Mouse (Mus musculus) heart, embryonic 13.5 days (tissue): ENCODE results near the gene Abca7. TPM values are rescaled to one million over a fixed set of nuclear protein-coding genes. Genes with fewer than 3 reads are reported as not detected.

Experiments
- ATAC-seq: fragments of 200-750 bp; cut with Nextera tagmentation; 2 replicates; pipeline ENCODE4 v1.8.0; 2017; ENCODE audit warnings: moderate TSS enrichment; ENCODE audit not compliant: insufficient number of reproducible peaks, low FRiP score, low TSS enrichment; ENCODE audit errors: extremely low read depth
- H3K27ac ChIP-seq: fragments of 300-500 bp; sonication (generic); replicated peaks from 2 replicates; pipeline ENCODE4 v1.5.1; 2015; ENCODE audit warnings: moderate library complexity, mild to moderate bottlenecking, inconsistent platforms
- H3K27me3 ChIP-seq: fragments of 300-500 bp; sonication (generic); replicated peaks from 2 replicates; pipeline ENCODE4 v1.6.1; 2015; ENCODE audit warnings: mild to moderate bottlenecking, inconsistent platforms
- H3K36me3 ChIP-seq: fragments of 300-500 bp; sonication (generic); 2 replicates; pipeline ENCODE4 v1.6.1; 2015; ENCODE audit warnings: mild to moderate bottlenecking, inconsistent platforms
- H3K4me1 ChIP-seq: fragments of 300-500 bp; sonication (generic); 2 replicates; pipeline ENCODE4 v1.6.1; 2015; ENCODE audit warnings: inconsistent platforms
- H3K4me2 ChIP-seq: fragments of 300-500 bp; sonication (generic); 2 replicates; pipeline ENCODE4 v1.6.1; 2015; ENCODE audit warnings: inconsistent platforms, mild to moderate bottlenecking, moderate library complexity
- H3K4me3 ChIP-seq: fragments of 300-500 bp; sonication (generic); 2 replicates; pipeline ENCODE4 v1.5.1; 2015; ENCODE audit warnings: moderate library complexity, mild to moderate bottlenecking, inconsistent platforms
- H3K9ac ChIP-seq: fragments of 300-500 bp; sonication (generic); 2 replicates; pipeline ENCODE4 v1.6.1; 2015; ENCODE audit warnings: inconsistent platforms, mild to moderate bottlenecking, moderate library complexity
- H3K9me3 ChIP-seq: fragments of 300-500 bp; sonication (generic); 2 replicates; pipeline ENCODE4 v1.6.1; 2016; ENCODE audit warnings: inconsistent platforms
- WGBS: fragments of 180-500 bp; shearing (Covaris S2); methylation state at CpG from one replicate; pipeline ENCODE4 v1.1.7; 2015; ENCODE audit warnings: mixed read lengths; 5-methylcytosine and 5-hydroxymethylcytosine counted together
- polyA plus RNA-seq: library from polyadenylated mRNA; unstranded; fragments of >200 nt; fragmentation: Nextera tagmentation; extraction: Ambion mirVana; gene quantifications from 2 replicates; pipeline ENCODE4 v1.2.1, GENCODE M21; 2015

Gene Abca7
- polyA plus RNA-seq, 1 experiment from 2014 or later, result 2.6 TPM

GRCm38 (mm10) chr10:80016511-80016910 is 20.2 kb downstream of the Abca7 start, which contains the start of gene Arhgap45:
TSS of gene Arhgap45 (plus strand) at chr10:80016653.
- H3K4me2 ChIP-seq, result no peak within 1 kb of the TSS
- peak within 1 kb of the TSS; percentile 29 for H3K4me3 ChIP-seq
- H3K9me3 ChIP-seq, result peaks cover 2% of the 10 kb centered on the region; the same call in 1 of the 2 replicates
- peaks cover 57% of the 10 kb centered on the region for H3K27me3 ChIP-seq
- H3K27ac ChIP-seq, result no peak within 1 kb of the TSS
- H3K36me3 ChIP-seq, result peaks cover 4% of the 10 kb centered on the region
- no peak for ATAC-seq
- peaks cover 37% of the 10 kb centered on the region for H3K4me1 ChIP-seq
- WGBS, result 61% methylated on average over 11 of the region's 11 CpGs
- no peak within 1 kb of the TSS for H3K9ac ChIP-seq

- Histone ChIP-seq H3K4me2 (no peak overlapping the region), H3K27ac (no peak overlapping the region), H3K36me3 (0 out of 2 replicates have a peak, but pooled peaks cover under 1% of the 10 kb centered on the region), H3K4me3 (peak overlapping the region; percentile 29), H3K27me3 (peaks cover 52% of the 10 kb centered on the region), H3K4me1 (peaks cover 37% of the 10 kb centered on the region), H3K9ac (no peak overlapping the region), H3K9me3 (no peaks in the 10 kb centered on the region)
- WGBS, result 82% methylated on average over 10 of the region's 10 CpGs
- ATAC-seq, result no peak
These were observed 20.6 kb downstream of the Abca7 start for GRCm38 (mm10) chr10:80016931-80017330.

- Histone ChIP-seq H3K27me3 (peaks cover 48% of the 10 kb centered on the region), H3K4me3 (peak overlapping the region; percentile 29; the same call in 1 of the 2 replicates), H3K9ac (no peak overlapping the region), H3K9me3 (no peaks in the 10 kb centered on the region), H3K36me3 (0 out of 2 replicates have a peak, but pooled peaks cover 3% of the 10 kb centered on the region), H3K4me1 (peaks cover 37% of the 10 kb centered on the region), H3K27ac (no peak overlapping the region), H3K4me2 (0 out of 2 replicates have a peak overlapping the region, but pooled peaks have one; percentile 11)
- no peak for ATAC-seq
- WGBS, result 60% methylated on average over 3 of the region's 3 CpGs
These were observed 21.1 kb downstream of the Abca7 start for GRCm38 (mm10) chr10:80017361-80017760.

GRCm38 (mm10) chr10:80017771-80018170 is 21.5 kb downstream of the Abca7 start:
- H3K4me2 ChIP-seq, result 0 out of 2 replicates have a peak overlapping the region, but pooled peaks have one; percentile 11
- peaks cover 5% of the 10 kb centered on the region for H3K36me3 ChIP-seq
- no peak overlapping the region for H3K4me3 ChIP-seq
- no peak for ATAC-seq
- H3K27me3 ChIP-seq, result peaks cover 44% of the 10 kb centered on the region
- no peaks in the 10 kb centered on the region for H3K9me3 ChIP-seq
- WGBS, result 76% methylated on average over 14 of the region's 14 CpGs
- H3K9ac ChIP-seq, result peak overlapping the region; percentile 50; the same call in 1 of the 2 replicates
- no peak overlapping the region for H3K27ac ChIP-seq
- H3K4me1 ChIP-seq, result peaks cover 37% of the 10 kb centered on the region

GRCm38 (mm10) chr10:80018739-80019297 is 22.5 kb downstream of the Abca7 start:
- Histone ChIP-seq H3K4me3 (peak overlapping the region; percentile 44), H3K9ac (peak overlapping the region; percentile 76), H3K27me3 (peaks cover 33% of the 10 kb centered on the region), H3K4me2 (peak overlapping the region; percentile 64), H3K4me1 (peaks cover 37% of the 10 kb centered on the region), H3K27ac (peak overlapping the region; percentile 77), H3K9me3 (no peaks in the 10 kb centered on the region), H3K36me3 (peaks cover 10% of the 10 kb centered on the region)
- peak; percentile 37; the same call in 1 of the 2 replicates for ATAC-seq
- 3% methylated on average over 13 of the region's 15 CpGs for WGBS

- Histone ChIP-seq H3K36me3 (peaks cover 10% of the 10 kb centered on the region), H3K27ac (peak overlapping the region; percentile 77), H3K4me1 (peaks cover 37% of the 10 kb centered on the region), H3K4me2 (peak overlapping the region; percentile 64), H3K4me3 (peak overlapping the region; percentile 44), H3K9me3 (no peaks in the 10 kb centered on the region), H3K9ac (peak overlapping the region; percentile 76), H3K27me3 (peaks cover 26% of the 10 kb centered on the region)
- 18% methylated on average over 20 of the region's 20 CpGs for WGBS
- peak; percentile 22; the same call in 1 of the 2 replicates for ATAC-seq
These were observed 23.3 kb downstream of the Abca7 start for GRCm38 (mm10) chr10:80019471-80020131.

- ATAC-seq, result no peak
- Histone ChIP-seq H3K9me3 (no peaks in the 10 kb centered on the region), H3K9ac (peak overlapping the region; percentile 76), H3K27ac (peak overlapping the region; percentile 77; the same call in 1 of the 2 replicates), H3K27me3 (peaks cover 20% of the 10 kb centered on the region), H3K4me2 (peak overlapping the region; percentile 64), H3K4me3 (peak overlapping the region; percentile 44), H3K36me3 (peaks cover 10% of the 10 kb centered on the region), H3K4me1 (peaks cover 37% of the 10 kb centered on the region)
- WGBS, result 28% methylated on average over 11 of the region's 11 CpGs
These were observed 23.9 kb downstream of the Abca7 start for GRCm38 (mm10) chr10:80020191-80020590.

GRCm38 (mm10) chr10:80020603-80021319 is 24.5 kb downstream of the Abca7 start:
- Histone ChIP-seq H3K4me1 (peaks cover 34% of the 10 kb centered on the region), H3K36me3 (peaks cover 10% of the 10 kb centered on the region)

GRCm38 (mm10) chr10:80021320-80021641 is 25.0 kb downstream of the Abca7 start:
- ATAC-seq, result no peak
- peaks cover 9% of the 10 kb centered on the region; the same call in 1 of the 2 replicates for H3K27me3 ChIP-seq
- no peak overlapping the region for H3K27ac ChIP-seq
- H3K4me2 ChIP-seq, result no peak overlapping the region
- 90% methylated on average over 13 of the region's 13 CpGs for WGBS
- H3K4me1 ChIP-seq, result peaks cover 30% of the 10 kb centered on the region
- H3K9me3 ChIP-seq, result no peaks in the 10 kb centered on the region
- H3K9ac ChIP-seq, result no peak overlapping the region
- H3K36me3 ChIP-seq, result peaks cover 10% of the 10 kb centered on the region
- H3K4me3 ChIP-seq, result no peak overlapping the region

More at GRCm38 (mm10) chr10:80020603-80021319, 24.5 kb downstream of the Abca7 start:
- WGBS, result 80% methylated on average over 18 of the region's 18 CpGs
- Histone ChIP-seq H3K9me3 (no peaks in the 10 kb centered on the region), H3K4me2 (peak overlapping the region; percentile 64), H3K4me3 (peak overlapping the region; percentile 44), H3K9ac (peak overlapping the region; percentile 76; the same call in 1 of the 2 replicates), H3K27ac (no peak overlapping the region), H3K27me3 (peaks cover 14% of the 10 kb centered on the region; the same call in 1 of the 2 replicates)
- ATAC-seq, result no peak

GRCm38 (mm10) chr10:80022164-80022563 is 25.9 kb downstream of the Abca7 start:
- Histone ChIP-seq H3K36me3 (peaks cover 10% of the 10 kb centered on the region), H3K9ac (no peak overlapping the region), H3K4me1 (peaks cover 26% of the 10 kb centered on the region), H3K9me3 (no peaks in the 10 kb centered on the region), H3K4me2 (no peak overlapping the region), H3K27ac (no peak overlapping the region), H3K27me3 (peaks cover 4% of the 10 kb centered on the region; the same call in 1 of the 2 replicates), H3K4me3 (no peak overlapping the region)
- 90% methylated on average over 12 of the region's 12 CpGs for WGBS
- ATAC-seq, result no peak

GRCm38 (mm10) chr10:80022806-80023205 is 26.5 kb downstream of the Abca7 start:
- Histone ChIP-seq H3K4me1 (peaks cover 24% of the 10 kb centered on the region), H3K4me3 (no peak overlapping the region), H3K4me2 (no peak overlapping the region), H3K9me3 (no peaks in the 10 kb centered on the region), H3K27me3 (peaks cover under 1% of the 10 kb centered on the region; the same call in 1 of the 2 replicates), H3K9ac (no peak overlapping the region), H3K27ac (no peak overlapping the region), H3K36me3 (peaks cover 14% of the 10 kb centered on the region)
- WGBS, result 90% methylated on average over 8 of the region's 8 CpGs
- no peak for ATAC-seq
